Mouse (Mus musculus): Measurements from ENCODE around the gene Mylk. TPM values are rescaled to one million over a fixed set of nuclear protein-coding genes. Genes with fewer than 3 reads are reported as not detected.
"Not testable (repeated sequence)": the region's sequence is repeated elsewhere in the genome, so short reads cannot be mapped to it uniquely, and the experiment has no call there.

Mylk gene
- total RNA-seq, 2 experiments from 2014 or later, result 37.8 to 45.8 TPM

- no peak for DNase-seq
Observed at GRCm38 (mm10) chr16:34768436-34768835, 23.4 kb downstream of the Mylk start.

- DNase-seq, result no peak
Observed at GRCm38 (mm10) chr16:34770127-34770526, 25.1 kb downstream of the Mylk start.

GRCm38 (mm10) chr16:34772445-34773032, 27.5 kb downstream of the Mylk start:
- DNase-seq, result no peak

- no peak for DNase-seq
Observed at GRCm38 (mm10) chr16:34782442-34782841, 37.4 kb downstream of the Mylk start.

- DNase-seq, result no peak
Observed at GRCm38 (mm10) chr16:34783536-34783935, 38.5 kb downstream of the Mylk start.

- no peak for DNase-seq
Observed at GRCm38 (mm10) chr16:34784675-34785074, 39.7 kb downstream of the Mylk start.

- DNase-seq, result no peak
Observed at GRCm38 (mm10) chr16:34792555-34792954, 47.5 kb downstream of the Mylk start.

GRCm38 (mm10) chr16:34793000-34793399, 48.0 kb downstream of the Mylk start:
- no peak for DNase-seq

- DNase-seq, result no peak
Observed at GRCm38 (mm10) chr16:34801222-34801621, 56.2 kb downstream of the Mylk start.

- no peak for DNase-seq
Observed at GRCm38 (mm10) chr16:34804286-34805010, 59.4 kb downstream of the Mylk start.

- DNase-seq, result peak in 1 of 2 experiments; percentile 29
Observed at GRCm38 (mm10) chr16:34806883-34807767, 62.1 kb downstream of the Mylk start.

GRCm38 (mm10) chr16:34807768-34808275, 62.8 kb downstream of the Mylk start:
- DNase-seq, result no peak

GRCm38 (mm10) chr16:34812165-34812564, 67.2 kb downstream of the Mylk start:
- DNase-seq, result no peak

- DNase-seq, result not testable (repeated sequence)
Observed at GRCm38 (mm10) chr16:34813161-34813560, 68.2 kb downstream of the Mylk start.

GRCm38 (mm10) chr16:34813570-34813969, 68.6 kb downstream of the Mylk start:
- no peak for DNase-seq

GRCm38 (mm10) chr16:34814612-34815011, 69.6 kb downstream of the Mylk start:
- no peak for DNase-seq

- DNase-seq, result no peak
Observed at GRCm38 (mm10) chr16:34816548-34816947, 71.5 kb downstream of the Mylk start.

GRCm38 (mm10) chr16:34825111-34825744, 80.2 kb downstream of the Mylk start:
- no peak for DNase-seq

- DNase-seq, result no peak
Observed at GRCm38 (mm10) chr16:34834477-34834876, 89.5 kb downstream of the Mylk start.

- DNase-seq, result no peak
Observed at GRCm38 (mm10) chr16:34839004-34839703, 94.1 kb downstream of the Mylk start.

- no peak for DNase-seq
Observed at GRCm38 (mm10) chr16:34839704-34840331, 94.8 kb downstream of the Mylk start.
